Comparison of ENCODE assay signal across 8 mouse cellular contexts in genomic region chr13:109441401-109441973, GRCm38 (mm10).
DNase-seq lines count a peak whose midpoint lies in the region; ATAC-seq lines count a peak whose summit lies in the region.

No protein-coding gene starts in this region.

- peaks cover 14% of the 10 kb centered on the region for H3K4me1 ChIP-seq in embryonic facial prominence, embryonic 13.5 days

- H3K9ac ChIP-seq in embryonic facial prominence, embryonic 13.5 days: peak overlapping the region; percentile 74

- 11% methylated on average over 12 of the region's 12 CpGs for WGBS in embryonic facial prominence, embryonic 13.5 days

- no peak for ATAC-seq in embryonic facial prominence, embryonic 13.5 days (ENCODE audit: insufficient number of reproducible peaks, insufficient read depth, low FRiP score, low TSS enrichment, low read depth)

- peak overlapping the region; percentile 93; the same call in 1 of the 2 replicates for H3K27ac ChIP-seq in embryonic facial prominence, embryonic 13.5 days

- H3K4me2 ChIP-seq in embryonic facial prominence, embryonic 13.5 days: peak overlapping the region; percentile 85

- peak; percentile 3 for DNase-seq in thymus, postnatal 14 days
- DNase-seq in thymus, postnatal 10 days (ENCODE audit: low spot score in 2 of 2): no peak
- peak; percentile 33 to 35 for DNase-seq in heart, postnatal 10 days
- DNase-seq in layer of hippocampus, adult 9-11 months: peak; percentile 40
- peak; percentile 19 for DNase-seq in lung, postnatal 14 days
- DNase-seq in right cerebral cortex, postnatal 25 days: peak; percentile 37
- DNase-seq in yolk sac, embryonic 10.5 days (ENCODE audit: low spot score): no peak

- H3K9me3 ChIP-seq in embryonic facial prominence, embryonic 13.5 days: no peaks in the 10 kb centered on the region

- no peaks in the 10 kb centered on the region for H3K27me3 ChIP-seq in embryonic facial prominence, embryonic 13.5 days

- H3K36me3 ChIP-seq in embryonic facial prominence, embryonic 13.5 days: no peaks in the 10 kb centered on the region

- H3K4me3 ChIP-seq in embryonic facial prominence, embryonic 13.5 days: peak overlapping the region; percentile 56

- intact Hi-C loops in heart, postnatal 10 days (cut with DNase I): loop anchor here (5.0 kb wide), 3 partner anchors 36 to 209 kb away; no protein-coding TSS in a partner anchor

Comparison
In these comparisons a context has a peak if more than half of its experiments do, and no peak if none do; other contexts are left out.
1. DNase-seq: peak in thymus, postnatal 14 days (single experiment), heart, postnatal 10 days (2 of 2), layer of hippocampus, adult 9-11 months (single experiment), lung, postnatal 14 days (single experiment) and right cerebral cortex, postnatal 25 days (single experiment); none in thymus, postnatal 10 days (0 of 2) and yolk sac, embryonic 10.5 days (single experiment).